Mouse (Mus musculus): ENCODE measurements at regions not wholly inside any gene's neighbourhood (a gene's known extent, or its start where the extent isn't known, plus 50 kb on each side); places are given as distances from the start of the nearest gene placed in this dataset.
A peak's percentile ranks its signal among the peaks of the same experiment; 100 is the strongest.

DNA sequence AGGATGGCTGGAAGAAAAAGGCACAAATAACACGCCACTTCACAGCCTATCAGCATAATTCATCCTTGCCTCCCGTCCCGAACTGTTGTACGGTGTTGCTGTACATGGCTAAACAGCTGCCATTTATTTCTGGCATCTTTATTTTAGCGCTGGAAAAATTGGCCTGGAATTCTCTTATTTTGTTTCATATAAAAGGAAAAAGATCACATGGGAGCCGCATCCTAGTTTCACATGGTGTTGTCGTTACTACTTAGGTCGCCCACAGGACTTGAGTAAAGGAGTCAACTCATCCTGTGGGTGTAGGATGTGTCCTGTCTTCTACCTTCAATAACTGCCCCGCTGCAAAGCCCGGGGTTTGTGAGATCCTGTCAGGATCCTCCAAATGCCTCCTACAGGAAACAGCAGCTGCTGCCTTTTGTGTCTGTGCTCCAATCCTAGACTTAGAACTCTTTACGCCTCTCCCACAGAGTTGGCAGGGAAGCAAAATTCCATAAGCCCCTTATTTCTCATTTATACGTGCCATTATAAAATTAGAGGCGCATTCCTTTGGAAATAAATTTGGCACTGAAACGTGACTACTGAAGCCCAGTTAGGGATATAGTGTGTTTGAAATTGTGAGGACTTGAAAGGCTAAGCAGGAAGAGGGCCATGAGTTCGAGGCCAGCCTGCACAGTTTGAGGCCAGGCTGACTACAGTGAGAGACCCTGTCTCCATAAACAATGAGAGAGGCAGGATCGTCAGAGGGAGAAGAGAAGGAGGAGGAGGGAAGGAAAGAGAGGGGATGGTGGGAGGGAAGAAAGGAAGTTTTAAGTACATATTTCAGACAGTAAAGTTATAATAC lies 446.3 kb upstream of the Jarid2 start:
- no peaks in the 10 kb centered on the region for H3K36me3 ChIP-seq (replicated peaks; ENCODE audit: control insufficient read depth, insufficient read depth, low read length)
- whole genome bisulfite sequencing = 56% methylated on average over 16 of the region's 16 CpGs
- no peaks in the 10 kb centered on the region for H3K27me3 ChIP-seq (ENCODE audit: control insufficient read depth, insufficient read depth, low read length)
- no peak overlapping the region for H3K4me3 ChIP-seq (ENCODE audit: low read depth, low read length)
- TF ChIP-seq CTCF (IDR thresholded peaks at IDR 0.05; ENCODE audit: low read depth) = no peak
- TF ChIP-seq EP300 (IDR thresholded peaks at IDR 0.05; ENCODE audit: low read depth) = no peak
- ATAC-seq (ENCODE audit: insufficient read depth, low read depth) = no peak
- no peaks in the 10 kb centered on the region for H3K4me1 ChIP-seq (ENCODE audit: control insufficient read depth, insufficient read depth)
- H3K27ac ChIP-seq (ENCODE audit: low read depth) = no peak overlapping the region
- no peak overlapping the region for H3K9ac ChIP-seq (replicated peaks; ENCODE audit: low read depth, low read length)
- peak; percentile 27 for DNase-seq (ENCODE audit: low spot score)
- H3K9me3 ChIP-seq (replicated peaks; ENCODE audit: control insufficient read depth, low read length) = no peaks in the 10 kb centered on the region
- H3K4me2 ChIP-seq (ENCODE audit: low read depth, low read length) = no peak overlapping the region

DNA sequence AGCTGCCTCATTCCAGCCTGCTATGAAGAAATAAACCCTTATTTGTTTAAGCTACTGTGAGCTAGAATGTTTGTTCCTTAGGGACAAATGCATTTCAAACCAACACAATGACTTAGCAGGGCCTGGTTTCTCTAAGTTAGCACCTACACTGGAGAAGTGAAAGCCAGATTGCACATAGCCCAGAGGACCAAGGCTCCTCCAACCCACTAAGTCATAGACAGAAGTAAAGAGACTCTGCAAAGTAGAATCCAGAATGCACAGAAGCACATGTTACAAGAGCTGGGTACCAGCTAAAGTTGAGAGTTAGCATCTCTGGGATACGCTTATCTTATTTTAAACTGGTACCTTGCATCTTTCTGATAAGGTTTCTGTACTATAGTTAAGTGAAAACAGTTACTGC lies 443.4 kb upstream of the Jarid2 start:
- Histone ChIP-seq H3K27ac (ENCODE audit: low read depth) (no peak overlapping the region), H3K4me3 (ENCODE audit: low read depth, low read length) (no peak overlapping the region), H3K9me3 (replicated peaks; ENCODE audit: control insufficient read depth, low read length) (0 out of 2 replicates have a peak, but pooled peaks cover 4% of the 10 kb centered on the region), H3K4me1 (ENCODE audit: control insufficient read depth, insufficient read depth) (no peaks in the 10 kb centered on the region), H3K9ac (replicated peaks; ENCODE audit: low read depth, low read length) (no peak overlapping the region), H3K4me2 (ENCODE audit: low read depth, low read length) (no peak overlapping the region), H3K27me3 (ENCODE audit: control insufficient read depth, insufficient read depth, low read length) (no peaks in the 10 kb centered on the region), H3K36me3 (replicated peaks; ENCODE audit: control insufficient read depth, insufficient read depth, low read length) (no peaks in the 10 kb centered on the region)
- DNase-seq (ENCODE audit: low spot score) (no peak), ATAC-seq (ENCODE audit: insufficient read depth, low read depth) (no peak)
- WGBS = 93% methylated on average over 1 of the region's 1 CpGs
- TF ChIP-seq CTCF (IDR thresholded peaks at IDR 0.05; ENCODE audit: low read depth) = no peak
- no peak for TF ChIP-seq EP300 (IDR thresholded peaks at IDR 0.05; ENCODE audit: low read depth)

- TF ChIP-seq CTCF (IDR thresholded peaks at IDR 0.05; ENCODE audit: low read depth) = no peak
- Histone ChIP-seq H3K27ac (ENCODE audit: low read depth) (no peak overlapping the region), H3K4me3 (ENCODE audit: low read depth, low read length) (no peak overlapping the region), H3K4me2 (ENCODE audit: low read depth, low read length) (no peak overlapping the region), H3K9ac (replicated peaks; ENCODE audit: low read depth, low read length) (no peak overlapping the region), H3K27me3 (ENCODE audit: control insufficient read depth, insufficient read depth, low read length) (no peaks in the 10 kb centered on the region), H3K36me3 (replicated peaks; ENCODE audit: control insufficient read depth, insufficient read depth, low read length) (no peaks in the 10 kb centered on the region), H3K9me3 (replicated peaks; ENCODE audit: control insufficient read depth, low read length) (0 out of 2 replicates have a peak, but pooled peaks cover 4% of the 10 kb centered on the region), H3K4me1 (ENCODE audit: control insufficient read depth, insufficient read depth) (peaks cover 4% of the 10 kb centered on the region; the same call in 1 of the 2 replicates)
- DNase-seq (ENCODE audit: low spot score) (no peak), ATAC-seq (ENCODE audit: insufficient read depth, low read depth) (no peak)
- WGBS = 96% methylated on average over 2 of the region's 2 CpGs
These were observed 439.1 kb upstream of the Jarid2 start for GRCm38 (mm10) chr13:44290199-44290598.

- no peaks in the 10 kb centered on the region for H3K36me3 ChIP-seq (replicated peaks; ENCODE audit: control insufficient read depth, insufficient read depth, low read length)
- H3K4me1 ChIP-seq (ENCODE audit: control insufficient read depth, insufficient read depth) = peaks cover 4% of the 10 kb centered on the region; the same call in 1 of the 2 replicates
- 0 out of 2 replicates have a peak, but pooled peaks cover 4% of the 10 kb centered on the region for H3K9me3 ChIP-seq (replicated peaks; ENCODE audit: control insufficient read depth, low read length)
- H3K27me3 ChIP-seq (ENCODE audit: control insufficient read depth, insufficient read depth, low read length) = no peaks in the 10 kb centered on the region
- 49% methylated on average over 6 of the region's 6 CpGs for WGBS
- ATAC-seq (ENCODE audit: insufficient read depth, low read depth) (no peak), DNase-seq (ENCODE audit: low spot score) (no peak)
- H3K27ac ChIP-seq (ENCODE audit: low read depth) = no peak overlapping the region
- H3K4me3 ChIP-seq (ENCODE audit: low read depth, low read length) = no peak overlapping the region
- H3K4me2 ChIP-seq (ENCODE audit: low read depth, low read length) = no peak overlapping the region
- TF ChIP-seq CTCF (IDR thresholded peaks at IDR 0.05; ENCODE audit: low read depth) (no peak), EP300 (IDR thresholded peaks at IDR 0.05; ENCODE audit: low read depth) (no peak)
- no peak overlapping the region for H3K9ac ChIP-seq (replicated peaks; ENCODE audit: low read depth, low read length)
These were observed 436.7 kb upstream of the Jarid2 start for GRCm38 (mm10) chr13:44292476-44293056.

DNA sequence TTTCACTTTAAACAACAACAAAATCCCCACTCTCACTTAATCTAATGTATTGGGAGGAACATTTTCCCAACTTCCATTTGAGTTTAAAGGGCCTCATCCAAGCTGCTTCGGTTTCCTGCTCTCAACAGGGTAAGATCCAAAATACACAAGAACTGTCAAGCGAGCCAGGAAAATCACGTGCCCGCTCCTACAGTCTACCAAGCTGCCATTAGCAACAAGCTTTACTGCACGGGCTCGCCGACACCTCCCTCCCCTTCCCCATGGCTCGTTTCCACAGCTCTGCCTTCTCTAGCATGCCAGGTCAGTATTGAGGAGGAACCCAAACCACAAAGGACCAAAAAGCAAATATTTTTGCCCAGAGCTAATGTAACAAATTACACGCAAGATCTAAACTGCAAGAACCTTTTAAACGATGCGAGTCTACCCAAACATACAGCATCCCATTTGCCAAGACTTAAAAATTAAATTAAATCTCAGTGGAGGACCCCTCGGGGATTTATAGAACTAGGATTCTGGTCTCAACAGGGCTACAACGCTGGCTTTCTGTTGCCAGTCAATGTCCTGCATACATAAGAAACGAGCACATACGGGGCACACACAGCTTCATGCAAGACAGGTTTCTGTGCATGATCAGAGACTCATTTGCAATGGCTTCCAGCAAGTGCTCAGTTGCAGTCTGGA lies 435.4 kb upstream of the Jarid2 start:
- no peak overlapping the region for H3K27ac ChIP-seq (ENCODE audit: low read depth)
- peak; percentile 77 for ATAC-seq (ENCODE audit: insufficient read depth, low read depth)

More for the DNA sequence above, 435.4 kb upstream of the Jarid2 start:
- Histone ChIP-seq H3K36me3 (replicated peaks; ENCODE audit: control insufficient read depth, insufficient read depth, low read length) (no peaks in the 10 kb centered on the region), H3K4me3 (ENCODE audit: low read depth, low read length) (no peak overlapping the region), H3K27me3 (ENCODE audit: control insufficient read depth, insufficient read depth, low read length) (no peaks in the 10 kb centered on the region), H3K4me2 (ENCODE audit: low read depth, low read length) (no peak overlapping the region), H3K9ac (replicated peaks; ENCODE audit: low read depth, low read length) (no peak overlapping the region), H3K9me3 (replicated peaks; ENCODE audit: control insufficient read depth, low read length) (0 out of 2 replicates have a peak, but pooled peaks cover 4% of the 10 kb centered on the region), H3K4me1 (ENCODE audit: control insufficient read depth, insufficient read depth) (peaks cover 4% of the 10 kb centered on the region; the same call in 1 of the 2 replicates)
- 68% methylated on average over 15 of the region's 15 CpGs for WGBS
- TF ChIP-seq EP300 (IDR thresholded peaks at IDR 0.05; ENCODE audit: low read depth) = no peak
- TF ChIP-seq CTCF (IDR thresholded peaks at IDR 0.05; ENCODE audit: low read depth) = no peak
- DNase-seq (ENCODE audit: low spot score) = peak; percentile 63

Data from heart, postnatal 0 days (tissue).